Mouse (Mus musculus): ENCODE data around the gene Gtf2ird1. TPM values are rescaled to one million over a fixed set of nuclear protein-coding genes. Genes with fewer than 3 reads are reported as not detected.
A peak's percentile ranks its signal among the peaks of the same experiment; 100 is the strongest.
"Not testable (repeated sequence)": the region's sequence is repeated elsewhere in the genome, so short reads cannot be mapped to it uniquely, and the experiment has no call there.

The Gtf2ird1 gene
- polyA plus RNA-seq, 1 experiment = 94.2 TPM

GRCm38 (mm10) chr5:134350660-134351059 lies 105.9 kb downstream of the Gtf2ird1 start:
- no peaks in the 10 kb centered on the region for H3K4me1 ChIP-seq (ENCODE audit: control insufficient read depth, insufficient read depth, low read length)
- no peaks in the 10 kb centered on the region for H3K27me3 ChIP-seq (ENCODE audit: control insufficient read depth, insufficient read depth, low read length, poor library complexity, severe bottlenecking)
- 0 out of 2 replicates have a peak overlapping the region, but pooled peaks have one; percentile 5 for H3K4me3 ChIP-seq (ENCODE audit: low read depth, low read length)
- H3K9me3 ChIP-seq (replicated peaks; ENCODE audit: control insufficient read depth, insufficient read depth, low read length, poor library complexity, severe bottlenecking) = no peaks in the 10 kb centered on the region
- no peak overlapping the region for H3K9ac ChIP-seq (ENCODE audit: low read depth, poor library complexity, severe bottlenecking)
- H3K36me3 ChIP-seq (ENCODE audit: control insufficient read depth, insufficient read depth, low read length, poor library complexity, severe bottlenecking) = no peaks in the 10 kb centered on the region
- TF ChIP-seq POLR2A (IDR thresholded peaks at IDR 0.05; ENCODE audit: insufficient read depth, low read length) (no peak), CTCF (IDR thresholded peaks at IDR 0.05; ENCODE audit: low read depth, low read length) (no peak), EP300 (IDR thresholded peaks at IDR 0.05; ENCODE audit: insufficient read depth, low read depth, low read length) (no peak)
- H3K27ac ChIP-seq (ENCODE audit: insufficient read depth, low read length) = no peak overlapping the region

GRCm38 (mm10) chr5:134347066-134347465 lies 109.5 kb downstream of the Gtf2ird1 start:
- H3K4me1 ChIP-seq (ENCODE audit: control insufficient read depth, insufficient read depth, low read length) = peaks cover 2% of the 10 kb centered on the region
- TF ChIP-seq POLR2A (IDR thresholded peaks at IDR 0.05; ENCODE audit: insufficient read depth, low read length) = no peak
- peak; percentile 29 for TF ChIP-seq CTCF (IDR thresholded peaks at IDR 0.05; ENCODE audit: low read depth, low read length)
- no peak for TF ChIP-seq EP300 (IDR thresholded peaks at IDR 0.05; ENCODE audit: insufficient read depth, low read depth, low read length)
- no peaks in the 10 kb centered on the region for H3K27me3 ChIP-seq (ENCODE audit: control insufficient read depth, insufficient read depth, low read length, poor library complexity, severe bottlenecking)
- H3K4me3 ChIP-seq (ENCODE audit: low read depth, low read length) = no peak overlapping the region
- no peak overlapping the region for H3K27ac ChIP-seq (ENCODE audit: insufficient read depth, low read length)
- no peak overlapping the region for H3K9ac ChIP-seq (ENCODE audit: low read depth, poor library complexity, severe bottlenecking)
- H3K9me3 ChIP-seq (replicated peaks; ENCODE audit: control insufficient read depth, insufficient read depth, low read length, poor library complexity, severe bottlenecking) = no peaks in the 10 kb centered on the region
- H3K36me3 ChIP-seq (ENCODE audit: control insufficient read depth, insufficient read depth, low read length, poor library complexity, severe bottlenecking) = no peaks in the 10 kb centered on the region

- no peak overlapping the region for H3K9ac ChIP-seq (ENCODE audit: low read depth, poor library complexity, severe bottlenecking)
- H3K27ac ChIP-seq (ENCODE audit: insufficient read depth, low read length) = no peak overlapping the region
- TF ChIP-seq CTCF (IDR thresholded peaks at IDR 0.05; ENCODE audit: low read depth, low read length) (peak; percentile 86), EP300 (IDR thresholded peaks at IDR 0.05; ENCODE audit: insufficient read depth, low read depth, low read length) (no peak), POLR2A (IDR thresholded peaks at IDR 0.05; ENCODE audit: insufficient read depth, low read length) (no peak)
These were observed 111.1 kb downstream of the Gtf2ird1 start for GRCm38 (mm10) chr5:134345449-134345848.

GRCm38 (mm10) chr5:134344076-134344475 lies 112.4 kb downstream of the Gtf2ird1 start:
- H3K9me3 ChIP-seq (replicated peaks; ENCODE audit: control insufficient read depth, insufficient read depth, low read length, poor library complexity, severe bottlenecking) = no peaks in the 10 kb centered on the region
- H3K27ac ChIP-seq (ENCODE audit: insufficient read depth, low read length) = 0 out of 2 replicates have a peak overlapping the region, but pooled peaks have one; percentile 15
- no peak overlapping the region for H3K4me3 ChIP-seq (ENCODE audit: low read depth, low read length)
- no peak for TF ChIP-seq CTCF (IDR thresholded peaks at IDR 0.05; ENCODE audit: low read depth, low read length)
- no peak for TF ChIP-seq POLR2A (IDR thresholded peaks at IDR 0.05; ENCODE audit: insufficient read depth, low read length)
- TF ChIP-seq EP300 (IDR thresholded peaks at IDR 0.05; ENCODE audit: insufficient read depth, low read depth, low read length) = no peak
- H3K27me3 ChIP-seq (ENCODE audit: control insufficient read depth, insufficient read depth, low read length, poor library complexity, severe bottlenecking) = no peaks in the 10 kb centered on the region
- H3K9ac ChIP-seq (ENCODE audit: low read depth, poor library complexity, severe bottlenecking) = no peak overlapping the region
- H3K4me1 ChIP-seq (ENCODE audit: control insufficient read depth, insufficient read depth, low read length) = peaks cover 6% of the 10 kb centered on the region
- no peaks in the 10 kb centered on the region for H3K36me3 ChIP-seq (ENCODE audit: control insufficient read depth, insufficient read depth, low read length, poor library complexity, severe bottlenecking)

More at GRCm38 (mm10) chr5:134345449-134345848, 111.1 kb downstream of the Gtf2ird1 start:
- no peak overlapping the region for H3K4me3 ChIP-seq (ENCODE audit: low read depth, low read length)
- H3K36me3 ChIP-seq (ENCODE audit: control insufficient read depth, insufficient read depth, low read length, poor library complexity, severe bottlenecking) = no peaks in the 10 kb centered on the region
- H3K4me1 ChIP-seq (ENCODE audit: control insufficient read depth, insufficient read depth, low read length) = peaks cover 6% of the 10 kb centered on the region
- no peaks in the 10 kb centered on the region for H3K9me3 ChIP-seq (replicated peaks; ENCODE audit: control insufficient read depth, insufficient read depth, low read length, poor library complexity, severe bottlenecking)
- H3K27me3 ChIP-seq (ENCODE audit: control insufficient read depth, insufficient read depth, low read length, poor library complexity, severe bottlenecking) = no peaks in the 10 kb centered on the region

- not testable (repeated sequence) for H3K36me3 ChIP-seq (ENCODE audit: control insufficient read depth, insufficient read depth, low read length, poor library complexity, severe bottlenecking); H3K4me1 ChIP-seq (ENCODE audit: control insufficient read depth, insufficient read depth, low read length); H3K9me3 ChIP-seq (replicated peaks; ENCODE audit: control insufficient read depth, insufficient read depth, low read length, poor library complexity, severe bottlenecking); H3K9ac ChIP-seq (ENCODE audit: low read depth, poor library complexity, severe bottlenecking); H3K27me3 ChIP-seq (ENCODE audit: control insufficient read depth, insufficient read depth, low read length, poor library complexity, severe bottlenecking); H3K27ac ChIP-seq (ENCODE audit: insufficient read depth, low read length); H3K4me3 ChIP-seq (ENCODE audit: low read depth, low read length)
These were observed 113.0 kb downstream of the Gtf2ird1 start for GRCm38 (mm10) chr5:134343530-134343929.

GRCm38 (mm10) chr5:134342503-134343205 lies 113.9 kb downstream of the Gtf2ird1 start:
- Histone ChIP-seq H3K36me3 (ENCODE audit: control insufficient read depth, insufficient read depth, low read length, poor library complexity, severe bottlenecking) (no peaks in the 10 kb centered on the region), H3K9ac (ENCODE audit: low read depth, poor library complexity, severe bottlenecking) (0 out of 2 replicates have a peak overlapping the region, but pooled peaks have one; percentile 41), H3K4me1 (ENCODE audit: control insufficient read depth, insufficient read depth, low read length) (peaks cover 6% of the 10 kb centered on the region), H3K4me3 (ENCODE audit: low read depth, low read length) (peak overlapping the region; percentile 31), H3K9me3 (replicated peaks; ENCODE audit: control insufficient read depth, insufficient read depth, low read length, poor library complexity, severe bottlenecking) (no peaks in the 10 kb centered on the region), H3K27me3 (ENCODE audit: control insufficient read depth, insufficient read depth, low read length, poor library complexity, severe bottlenecking) (no peaks in the 10 kb centered on the region), H3K27ac (ENCODE audit: insufficient read depth, low read length) (peak overlapping the region; percentile 22)
- TF ChIP-seq POLR2A (IDR thresholded peaks at IDR 0.05; ENCODE audit: insufficient read depth, low read length) (no peak), EP300 (IDR thresholded peaks at IDR 0.05; ENCODE audit: insufficient read depth, low read depth, low read length) (peak; percentile 80; the same call in 1 of the 2 replicates), CTCF (IDR thresholded peaks at IDR 0.05; ENCODE audit: low read depth, low read length) (no peak)

All from ES-Bruce4 (cell line).